Mouse (Mus musculus) R1 (cell line): Measurements from ENCODE around the gene Wfdc3.
A peak's percentile ranks its signal among the peaks of the same experiment; 100 is the strongest.
"Not testable (repeated sequence)": the region's sequence is repeated elsewhere in the genome, so short reads cannot be mapped to it uniquely, and the experiment has no call there.

Source experiments
- DNase-seq: peaks from one replicate; pipeline ENCODE4 v3.0.0-alpha.2; 2018; ENCODE audit warnings: low read depth, low spot score

The Wfdc3 gene

DNA sequence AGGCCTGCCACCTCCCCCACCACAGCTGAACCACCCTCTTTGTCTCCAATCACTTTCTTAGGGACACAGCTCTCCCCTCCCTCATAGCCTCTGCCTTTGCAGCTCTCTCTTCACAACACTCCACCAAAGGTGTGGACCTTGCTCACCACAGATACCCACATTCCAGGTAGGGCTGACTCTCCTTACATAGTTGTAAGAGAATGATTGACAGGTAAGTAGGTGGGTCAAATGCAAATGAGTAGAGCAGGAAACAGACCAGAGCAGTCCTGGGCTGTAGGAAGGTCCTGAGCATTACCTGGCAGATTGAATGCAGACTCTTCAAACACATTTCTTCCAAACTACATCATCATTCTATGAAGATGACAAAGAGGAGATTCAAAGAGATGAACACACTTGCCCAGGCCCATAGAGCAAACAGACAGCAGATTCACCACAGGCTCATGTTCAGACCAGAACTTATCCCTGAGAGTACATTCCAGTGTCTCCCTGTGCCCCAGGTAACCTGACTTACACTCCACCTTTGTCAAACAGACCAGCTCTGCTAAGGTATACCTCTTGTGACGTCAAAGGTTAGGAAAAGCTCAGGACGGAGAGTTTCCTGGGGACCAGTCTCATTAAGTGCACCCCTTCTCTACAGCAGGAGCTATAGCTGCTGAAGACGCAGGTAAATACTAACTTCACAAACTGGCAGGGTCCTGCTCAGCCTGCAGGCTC is 8.2 kb downstream of the Wfdc3 start:
- peak; percentile 21 for DNase-seq

DNA sequence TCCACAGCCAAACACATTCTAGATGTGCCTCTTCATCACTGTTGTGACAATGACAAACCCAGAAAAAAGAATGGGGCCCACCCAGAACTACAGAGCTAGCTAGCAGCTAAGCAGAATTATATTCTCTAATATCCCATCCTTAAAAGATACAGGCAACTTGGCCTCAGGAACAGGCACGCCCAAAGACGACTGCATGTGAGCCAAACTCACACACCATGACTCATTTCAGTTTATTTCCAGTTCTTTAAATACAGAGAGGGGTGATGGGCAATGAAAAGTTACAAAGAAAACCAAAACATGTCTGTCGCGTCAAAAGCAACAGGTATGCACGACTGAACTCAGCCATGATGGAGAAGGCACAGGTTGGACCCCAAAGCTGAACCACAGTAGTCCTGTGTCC is 10.3 kb downstream of the Wfdc3 start:
- no peak for DNase-seq

DNA sequence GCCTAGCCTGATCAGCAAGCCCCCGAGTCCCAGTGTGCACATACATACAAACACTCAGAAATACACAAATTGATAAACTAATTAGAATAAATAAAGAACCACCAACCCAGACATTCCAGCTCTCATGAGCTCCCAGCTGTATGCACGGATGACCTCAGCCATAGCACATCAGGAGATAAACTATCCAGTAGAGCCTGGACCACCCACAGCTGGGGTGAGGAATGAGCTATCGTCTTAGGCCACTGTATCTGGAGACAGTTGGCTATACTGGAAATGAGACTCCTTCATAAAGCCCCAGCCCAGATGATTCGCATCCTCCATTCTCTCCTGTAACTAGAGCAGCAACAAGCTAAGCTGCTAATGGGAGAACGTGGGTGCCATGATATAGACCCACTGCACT is 10.9 kb downstream of the Wfdc3 start:
- DNase-seq = no peak

DNA sequence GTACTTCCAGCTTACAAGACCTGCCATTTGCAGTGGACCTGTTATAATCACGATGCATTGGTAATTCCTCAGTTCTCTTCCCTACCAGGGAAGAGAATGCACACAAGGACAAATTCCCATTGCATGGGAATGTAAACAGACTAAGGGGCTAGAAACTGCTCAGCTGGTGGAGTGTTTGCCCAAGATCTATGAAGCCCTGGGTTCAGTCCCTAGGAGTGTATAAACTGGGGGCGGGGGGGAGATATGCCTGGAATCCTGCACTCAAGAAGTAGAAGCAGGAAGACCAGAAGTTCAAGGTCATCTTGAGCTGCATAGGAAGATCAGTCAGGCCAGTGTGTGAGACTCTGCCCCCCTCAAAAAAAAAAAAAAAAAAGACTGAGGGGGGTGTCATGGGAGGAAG is 12.5 kb downstream of the Wfdc3 start:
- no peak for DNase-seq

DNA sequence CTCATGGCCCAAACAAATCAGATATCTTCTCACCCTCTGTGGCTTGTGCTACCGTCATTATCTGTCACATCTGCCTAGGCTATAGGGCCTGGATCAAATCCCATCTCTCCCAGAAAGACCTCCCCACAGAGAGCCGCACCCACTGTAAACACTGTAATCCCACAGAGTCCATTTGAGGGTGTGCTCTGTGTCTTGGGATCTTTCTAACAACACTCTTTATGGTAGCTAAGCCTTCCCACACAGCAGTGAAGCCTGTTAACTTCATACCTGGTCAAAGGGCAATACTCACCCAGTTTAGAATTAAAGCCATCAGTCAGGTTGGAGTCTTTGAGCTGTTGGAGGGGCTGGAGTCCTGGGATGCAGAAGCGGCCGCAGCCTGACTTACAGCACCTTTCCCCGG is 14.0 kb downstream of the Wfdc3 start:
- no peak for DNase-seq

DNA sequence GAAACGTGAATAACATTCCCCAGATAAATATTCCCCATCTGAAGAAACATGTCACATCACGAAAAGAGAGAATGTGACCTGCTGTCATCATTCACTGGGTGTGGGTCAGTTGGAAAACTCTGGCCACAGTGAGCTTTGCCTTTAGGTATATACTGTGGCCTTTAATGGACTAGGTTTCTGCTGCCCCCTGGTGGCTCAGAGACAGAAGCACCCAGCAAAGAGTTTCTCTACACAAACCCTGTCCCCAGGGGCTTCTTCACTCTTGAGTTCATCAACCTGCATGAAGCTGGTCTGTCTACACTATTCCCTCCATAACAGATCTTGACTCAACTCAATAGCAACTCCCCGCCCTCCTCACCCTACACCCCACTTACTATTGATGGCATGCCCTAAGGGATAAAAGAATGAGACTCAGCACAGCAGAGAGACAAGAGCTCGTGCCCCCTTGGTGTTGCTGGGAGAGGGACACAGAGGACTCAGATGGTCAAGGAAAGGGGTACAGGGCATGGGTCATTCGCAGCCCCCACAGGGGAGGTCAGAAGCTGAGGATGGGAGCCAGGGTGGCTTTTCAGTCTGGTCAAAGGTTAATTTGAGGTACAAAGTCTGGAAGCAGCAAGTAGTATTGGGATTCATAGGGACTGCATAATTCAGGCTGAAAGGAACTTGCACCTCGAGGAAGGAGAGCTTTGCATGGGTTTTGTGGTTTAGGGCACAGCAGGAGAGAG is 19.7 kb downstream of the Wfdc3 start:
- peak; percentile 66 for DNase-seq

DNA sequence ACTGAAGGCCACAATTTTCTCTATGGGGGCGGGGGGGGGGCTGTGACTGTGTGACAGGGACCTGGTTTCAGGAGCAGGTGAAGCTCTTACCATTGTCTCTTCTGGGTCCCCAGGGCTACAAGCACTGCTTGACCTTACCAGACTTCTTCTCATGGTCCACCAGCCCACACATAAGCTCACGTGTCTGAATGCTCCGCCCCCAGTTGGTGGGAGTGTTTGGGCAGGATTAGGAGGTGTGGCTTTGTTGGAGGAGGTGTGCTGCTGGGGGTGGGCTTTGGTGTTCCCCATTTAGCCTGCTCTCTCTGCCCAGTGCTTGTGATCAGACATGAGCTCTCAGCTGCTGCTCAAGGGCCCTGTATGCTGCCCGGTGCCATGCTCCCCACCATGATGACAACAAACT is 22.5 kb downstream of the Wfdc3 start:
- peak; percentile 74 for DNase-seq

DNA sequence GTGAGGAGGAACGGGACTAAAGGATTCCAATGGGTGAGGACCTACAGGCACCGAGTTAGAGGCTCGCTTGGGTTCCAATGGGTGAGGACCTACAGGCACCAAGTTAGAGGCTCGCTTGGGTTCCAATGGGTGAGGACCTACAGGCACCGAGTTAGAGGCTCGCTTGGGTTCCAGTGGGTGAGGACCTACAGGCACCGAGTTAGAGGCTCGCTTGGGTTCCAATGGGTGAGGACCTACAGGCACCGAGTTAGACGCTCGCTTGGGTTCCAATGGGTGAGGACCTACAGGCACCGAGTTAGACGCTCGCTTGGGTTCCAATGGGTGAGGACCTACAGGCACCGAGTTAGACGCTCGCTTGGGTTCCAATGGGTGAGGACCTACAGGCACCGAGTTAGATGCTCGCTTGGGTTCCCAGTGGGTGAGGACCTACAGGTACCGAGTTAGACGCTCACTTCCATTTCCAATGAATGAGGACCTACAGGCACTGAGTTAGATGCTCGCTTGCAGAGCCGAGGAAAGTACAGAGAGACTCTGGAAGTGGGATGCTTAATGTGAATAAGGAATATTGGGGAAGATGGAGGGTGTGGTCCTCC is 29.4 kb downstream of the Wfdc3 start:
- not testable (repeated sequence) for DNase-seq

DNA sequence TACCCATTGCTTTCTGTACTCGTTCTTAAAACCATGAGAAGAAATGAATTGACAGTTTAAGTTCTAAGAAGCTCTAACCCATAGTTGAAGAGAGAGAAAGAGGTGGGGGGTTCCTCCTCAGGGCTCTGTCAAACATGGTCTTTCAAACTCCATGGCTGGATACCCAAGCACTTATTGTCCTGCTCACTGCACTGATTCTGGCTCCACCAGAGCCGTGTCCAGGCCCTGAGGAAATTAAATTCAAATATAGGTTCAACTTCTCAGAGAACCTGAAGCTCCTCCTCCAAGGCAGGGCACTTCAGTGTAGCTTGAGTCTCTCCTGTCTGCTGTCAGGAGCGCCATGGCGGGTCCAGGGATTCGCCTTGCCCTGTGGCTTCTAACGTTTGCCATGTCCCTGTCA is 30.7 kb downstream of the Wfdc3 start, which contains the start of gene Spint5:
Gene Spint5, plus strand, starts transcription at position 301 of the 400 bp plus-strand sequence.
- no peak for DNase-seq

DNA sequence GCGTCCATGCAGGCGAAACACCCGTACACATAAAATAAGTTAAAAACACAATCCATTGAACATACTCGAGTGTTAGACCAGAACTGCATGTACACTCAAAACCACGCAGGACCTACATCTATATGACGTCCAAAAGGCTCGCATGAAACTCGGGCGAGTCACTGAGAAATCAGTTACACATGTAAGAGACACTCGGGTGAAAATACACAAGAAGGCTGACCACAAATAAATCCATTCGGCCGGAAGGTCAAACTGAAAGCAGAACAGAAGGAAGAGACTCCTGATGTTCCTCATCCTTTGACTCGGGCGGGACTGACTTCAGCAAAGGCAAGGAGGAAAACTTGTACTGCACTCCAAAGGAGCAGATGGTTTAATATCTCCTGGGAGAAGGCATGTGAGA is 39.7 kb downstream of the Wfdc3 start:
- DNase-seq = peak; percentile 39

DNA sequence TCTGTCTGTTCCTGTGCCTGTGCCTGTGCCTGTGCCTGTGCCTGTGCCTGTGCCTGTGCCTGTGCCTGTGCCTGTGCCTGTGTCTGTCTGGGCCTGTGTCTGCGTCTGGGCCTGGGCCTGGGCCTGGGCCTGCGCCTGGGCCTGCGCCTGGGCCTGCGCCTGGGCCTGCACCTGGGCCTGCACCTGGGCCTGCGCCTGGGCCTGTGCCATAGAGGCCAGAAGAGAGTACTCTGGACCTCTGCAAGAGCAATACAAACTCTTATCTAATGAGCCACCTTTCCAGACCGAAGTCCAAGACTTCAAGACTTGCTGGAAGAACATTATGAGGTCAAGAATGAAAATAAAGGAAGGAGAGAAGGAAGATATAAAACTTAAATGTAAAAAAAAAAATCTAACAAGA is 40.4 kb downstream of the Wfdc3 start:
- DNase-seq = peak; percentile 59

DNA sequence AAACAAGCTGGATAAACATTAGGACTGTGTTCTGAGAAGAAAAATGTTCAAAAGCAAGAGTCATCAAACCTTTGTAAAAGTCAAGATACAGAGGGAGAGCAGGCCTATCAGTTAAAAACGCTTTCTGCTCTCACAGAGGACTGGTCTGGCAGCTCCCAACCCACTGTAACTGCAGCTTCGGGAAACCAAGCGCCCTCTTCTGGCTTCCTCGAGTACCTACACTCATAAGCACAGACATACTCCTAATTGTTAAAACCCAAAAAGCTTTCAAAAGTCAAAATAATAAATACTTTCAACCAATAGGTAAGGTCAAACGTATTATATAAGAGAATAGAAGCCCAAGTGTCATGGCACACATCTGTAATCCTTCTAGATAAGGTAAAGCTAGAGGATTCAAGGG is 41.5 kb downstream of the Wfdc3 start:
- DNase-seq = peak; percentile 50

DNA sequence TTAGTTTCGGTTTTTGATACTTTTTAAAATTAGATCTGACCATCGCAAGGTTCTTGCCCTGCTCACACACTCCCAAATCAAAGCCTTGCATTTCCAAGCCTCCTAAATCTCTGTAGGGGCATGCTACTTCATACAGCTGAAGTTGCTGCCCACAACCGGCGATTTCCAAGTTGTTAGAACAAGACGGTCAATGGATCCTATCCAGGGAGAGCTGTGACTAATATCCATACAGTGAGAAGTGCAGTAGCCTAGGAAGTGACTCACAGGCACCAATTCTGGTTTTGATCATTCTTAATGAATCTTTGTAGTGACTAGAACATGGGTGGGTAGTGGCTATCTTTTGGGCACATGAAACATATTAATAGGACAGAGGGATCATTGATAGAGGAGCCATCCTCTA is 44.0 kb downstream of the Wfdc3 start:
- no peak for DNase-seq

DNA sequence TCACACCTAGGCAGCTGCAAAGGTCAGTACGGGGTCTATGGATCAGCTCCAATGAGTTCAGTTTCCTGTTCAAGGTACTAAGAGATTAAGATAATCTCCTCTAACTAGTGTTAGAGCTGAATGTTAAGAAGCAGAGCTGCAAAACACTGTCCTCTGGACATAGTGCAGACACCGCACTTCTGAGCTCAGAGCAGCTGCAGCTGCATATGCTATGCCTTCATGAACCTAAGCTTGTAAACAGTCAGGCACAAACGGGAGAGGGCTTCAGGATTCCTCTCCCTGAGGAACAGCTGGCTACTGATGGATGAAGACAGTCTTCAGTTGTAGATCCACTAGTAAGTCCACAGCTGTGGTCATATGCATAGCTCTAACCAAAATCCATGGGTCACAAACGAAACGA is 44.8 kb downstream of the Wfdc3 start:
- DNase-seq = no peak

DNA sequence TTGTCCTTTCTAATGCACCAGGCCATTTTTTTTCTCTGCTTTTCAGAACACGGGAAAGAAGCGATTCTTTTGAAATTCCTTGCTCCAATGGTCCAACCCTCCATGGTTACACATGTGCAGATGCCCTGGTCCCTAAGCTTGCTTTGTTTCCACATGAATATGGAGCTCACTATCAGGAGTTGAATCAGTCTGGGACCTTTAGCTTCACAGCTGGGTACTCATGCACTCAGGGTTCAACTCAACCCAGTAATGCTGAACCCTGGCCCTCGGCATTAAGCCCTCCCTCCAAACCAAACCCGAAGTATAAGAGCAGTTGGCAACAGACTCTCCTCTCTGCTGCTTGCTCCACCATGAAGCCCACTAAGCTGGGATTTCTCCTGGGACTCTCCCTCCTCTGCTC is 47.5 kb downstream of the Wfdc3 start, which contains the start of gene Spint4:
Gene Spint4, plus strand, starts transcription at position 301 of the 400 bp plus-strand sequence.
- DNase-seq = peak; percentile 31

DNA sequence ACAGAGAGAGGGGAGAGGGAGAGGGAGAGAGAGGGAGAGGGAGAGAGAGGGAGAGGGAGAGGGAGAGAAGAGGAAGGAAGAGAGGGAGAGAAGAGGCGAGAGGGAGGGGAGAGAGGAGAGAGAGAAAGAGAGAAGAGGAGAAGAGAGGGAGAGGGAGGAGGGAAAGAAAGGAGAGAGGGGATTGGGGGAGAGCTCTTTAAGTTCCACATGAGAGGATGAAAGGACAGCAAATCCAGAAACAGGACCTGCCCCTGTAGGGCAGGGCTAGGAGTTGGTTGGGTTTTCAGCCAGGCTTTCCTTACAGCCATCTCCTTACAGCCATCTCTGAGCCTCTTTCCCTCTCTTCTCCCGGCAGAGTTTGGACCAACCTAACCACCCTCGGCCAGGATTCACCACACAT is 60.9 kb downstream of the Wfdc3 start, which contains the start of gene Wfdc13:
Gene Wfdc13, plus strand, starts transcription at position 301 of the 400 bp plus-strand sequence.
- DNase-seq = no peak
